Mouse (Mus musculus): ENCODE measurements around the gene Caap1. TPM values are rescaled to one million over a fixed set of nuclear protein-coding genes. Genes with fewer than 3 reads are reported as not detected.

Caap1 gene
- polyA plus RNA-seq, 1 experiment from 2014 or later, result 32.0 TPM

- Histone ChIP-seq H3K36me3 (ENCODE audit: control insufficient read depth, insufficient read depth, low read length) (no peaks in the 10 kb centered on the region; the same call in 1 of the 2 replicates), H3K9ac (ENCODE audit: low read length) (no peak overlapping the region), H3K4me1 (ENCODE audit: control insufficient read depth, insufficient read depth, low read length) (no peaks in the 10 kb centered on the region), H3K27ac (ENCODE audit: low read depth, low read length) (no peak overlapping the region), H3K9me3 (ENCODE audit: control insufficient read depth, low read length) (no peaks in the 10 kb centered on the region), H3K4me2 (no peak overlapping the region), H3K27me3 (ENCODE audit: control insufficient read depth, insufficient read depth, low read length) (no peaks in the 10 kb centered on the region), H3K4me3 (ENCODE audit: low read depth, low read length) (no peak overlapping the region)
- ATAC-seq (ENCODE audit: low FRiP score) (no peak), DNase-seq (ENCODE audit: low spot score, missing footprints) (no peak)
Observed at GRCm38 (mm10) chr4:94533205-94533604, 23.4 kb downstream of the Caap1 start.

- Histone ChIP-seq H3K9ac (ENCODE audit: low read length) (no peak overlapping the region), H3K36me3 (ENCODE audit: control insufficient read depth, insufficient read depth, low read length) (no peaks in the 10 kb centered on the region; the same call in 1 of the 2 replicates), H3K4me2 (no peak overlapping the region), H3K4me3 (ENCODE audit: low read depth, low read length) (no peak overlapping the region), H3K27ac (ENCODE audit: low read depth, low read length) (no peak overlapping the region), H3K9me3 (ENCODE audit: control insufficient read depth, low read length) (no peaks in the 10 kb centered on the region), H3K27me3 (ENCODE audit: control insufficient read depth, insufficient read depth, low read length) (no peaks in the 10 kb centered on the region), H3K4me1 (ENCODE audit: control insufficient read depth, insufficient read depth, low read length) (no peaks in the 10 kb centered on the region)
- no peak for ATAC-seq (ENCODE audit: low FRiP score)
- WGBS, result 91% methylated on average over 1 of the region's 1 CpGs
- no peak for DNase-seq (ENCODE audit: low spot score, missing footprints)
Observed at GRCm38 (mm10) chr4:94529448-94529847, 27.1 kb downstream of the Caap1 start.

GRCm38 (mm10) chr4:94523321-94523720 lies 33.3 kb downstream of the Caap1 start:
- peak; percentile 78 for DNase-seq (ENCODE audit: low spot score, missing footprints)
- H3K27me3 ChIP-seq (ENCODE audit: control insufficient read depth, insufficient read depth, low read length), result no peaks in the 10 kb centered on the region
- H3K9ac ChIP-seq (ENCODE audit: low read length), result no peak overlapping the region
- H3K4me3 ChIP-seq (ENCODE audit: low read depth, low read length), result no peak overlapping the region
- H3K36me3 ChIP-seq (ENCODE audit: control insufficient read depth, insufficient read depth, low read length), result no peaks in the 10 kb centered on the region
- H3K4me2 ChIP-seq, result no peak overlapping the region
- H3K9me3 ChIP-seq (ENCODE audit: control insufficient read depth, low read length), result no peaks in the 10 kb centered on the region
- no peaks in the 10 kb centered on the region for H3K4me1 ChIP-seq (ENCODE audit: control insufficient read depth, insufficient read depth, low read length)
- ATAC-seq (ENCODE audit: low FRiP score), result no peak
- no peak overlapping the region for H3K27ac ChIP-seq (ENCODE audit: low read depth, low read length)

GRCm38 (mm10) chr4:94517631-94518030 lies 39.0 kb downstream of the Caap1 start:
- WGBS, result 65% methylated on average over 4 of the region's 4 CpGs
- ATAC-seq (ENCODE audit: low FRiP score), result peak; percentile 64; the same call in 1 of the 2 replicates
- Histone ChIP-seq H3K36me3 (ENCODE audit: control insufficient read depth, insufficient read depth, low read length) (no peaks in the 10 kb centered on the region), H3K9me3 (ENCODE audit: control insufficient read depth, low read length) (no peaks in the 10 kb centered on the region), H3K4me1 (ENCODE audit: control insufficient read depth, insufficient read depth, low read length) (no peaks in the 10 kb centered on the region), H3K4me3 (ENCODE audit: low read depth, low read length) (no peak overlapping the region), H3K4me2 (no peak overlapping the region), H3K27ac (ENCODE audit: low read depth, low read length) (no peak overlapping the region), H3K27me3 (ENCODE audit: control insufficient read depth, insufficient read depth, low read length) (no peaks in the 10 kb centered on the region), H3K9ac (ENCODE audit: low read length) (no peak overlapping the region)
- DNase-seq (ENCODE audit: low spot score, missing footprints), result peak; percentile 91

- no peaks in the 10 kb centered on the region for H3K27me3 ChIP-seq (ENCODE audit: control insufficient read depth, insufficient read depth, low read length)
- no peaks in the 10 kb centered on the region for H3K9me3 ChIP-seq (ENCODE audit: control insufficient read depth, low read length)
- no peak overlapping the region for H3K9ac ChIP-seq (ENCODE audit: low read length)
- peaks cover 7% of the 10 kb centered on the region; the same call in 1 of the 2 replicates for H3K36me3 ChIP-seq (ENCODE audit: control insufficient read depth, insufficient read depth, low read length)
- no peak overlapping the region for H3K4me2 ChIP-seq
- no peak for ATAC-seq (ENCODE audit: low FRiP score)
- DNase-seq (ENCODE audit: low spot score, missing footprints), result no peak
- no peak overlapping the region for H3K4me3 ChIP-seq (ENCODE audit: low read depth, low read length)
- WGBS, result 71% methylated on average over 3 of the region's 3 CpGs
- no peak overlapping the region for H3K27ac ChIP-seq (ENCODE audit: low read depth, low read length)
- no peaks in the 10 kb centered on the region for H3K4me1 ChIP-seq (ENCODE audit: control insufficient read depth, insufficient read depth, low read length)
Observed at GRCm38 (mm10) chr4:94515366-94515765, 41.2 kb downstream of the Caap1 start.

GRCm38 (mm10) chr4:94476749-94477399 lies 79.7 kb downstream of the Caap1 start:
- Histone ChIP-seq H3K4me1 (ENCODE audit: control insufficient read depth, insufficient read depth, low read length) (no peaks in the 10 kb centered on the region), H3K36me3 (ENCODE audit: control insufficient read depth, insufficient read depth, low read length) (no peaks in the 10 kb centered on the region), H3K4me3 (ENCODE audit: low read depth, low read length) (no peak overlapping the region), H3K27me3 (ENCODE audit: control insufficient read depth, insufficient read depth, low read length) (no peaks in the 10 kb centered on the region), H3K27ac (ENCODE audit: low read depth, low read length) (no peak overlapping the region), H3K9me3 (ENCODE audit: control insufficient read depth, low read length) (no peaks in the 10 kb centered on the region), H3K4me2 (no peak overlapping the region), H3K9ac (ENCODE audit: low read length) (no peak overlapping the region)
- 81% methylated on average over 18 of the region's 18 CpGs for WGBS
- no peak for DNase-seq (ENCODE audit: low spot score, missing footprints)
- ATAC-seq (ENCODE audit: low FRiP score), result no peak

GRCm38 (mm10) chr4:94473286-94473685 lies 83.3 kb downstream of the Caap1 start:
- DNase-seq (ENCODE audit: low spot score, missing footprints) (no peak), ATAC-seq (ENCODE audit: low FRiP score) (no peak)
- Histone ChIP-seq H3K9me3 (ENCODE audit: control insufficient read depth, low read length) (no peaks in the 10 kb centered on the region), H3K27me3 (ENCODE audit: control insufficient read depth, insufficient read depth, low read length) (no peaks in the 10 kb centered on the region), H3K27ac (ENCODE audit: low read depth, low read length) (no peak overlapping the region), H3K9ac (ENCODE audit: low read length) (no peak overlapping the region), H3K36me3 (ENCODE audit: control insufficient read depth, insufficient read depth, low read length) (no peaks in the 10 kb centered on the region), H3K4me3 (ENCODE audit: low read depth, low read length) (no peak overlapping the region), H3K4me1 (ENCODE audit: control insufficient read depth, insufficient read depth, low read length) (no peaks in the 10 kb centered on the region), H3K4me2 (no peak overlapping the region)
- 93% methylated on average over 1 of the region's 1 CpGs for WGBS

- ATAC-seq (ENCODE audit: low FRiP score) (no peak), DNase-seq (ENCODE audit: low spot score, missing footprints) (no peak)
- 91% methylated on average over 2 of the region's 2 CpGs for WGBS
- H3K4me2 ChIP-seq, result no peak overlapping the region
- H3K9ac ChIP-seq (ENCODE audit: low read length), result no peak overlapping the region
- no peak overlapping the region for H3K27ac ChIP-seq (ENCODE audit: low read depth, low read length)
- H3K36me3 ChIP-seq (ENCODE audit: control insufficient read depth, insufficient read depth, low read length), result no peaks in the 10 kb centered on the region
- no peak overlapping the region for H3K4me3 ChIP-seq (ENCODE audit: low read depth, low read length)
- no peaks in the 10 kb centered on the region for H3K9me3 ChIP-seq (ENCODE audit: control insufficient read depth, low read length)
- no peaks in the 10 kb centered on the region for H3K4me1 ChIP-seq (ENCODE audit: control insufficient read depth, insufficient read depth, low read length)
- no peaks in the 10 kb centered on the region for H3K27me3 ChIP-seq (ENCODE audit: control insufficient read depth, insufficient read depth, low read length)
Observed at GRCm38 (mm10) chr4:94459424-94459823, 97.2 kb downstream of the Caap1 start.

GRCm38 (mm10) chr4:94454857-94455256 lies 101.7 kb downstream of the Caap1 start:
- Histone ChIP-seq H3K9me3 (ENCODE audit: control insufficient read depth, low read length) (no peaks in the 10 kb centered on the region), H3K36me3 (ENCODE audit: control insufficient read depth, insufficient read depth, low read length) (no peaks in the 10 kb centered on the region), H3K27ac (ENCODE audit: low read depth, low read length) (no peak overlapping the region), H3K4me3 (ENCODE audit: low read depth, low read length) (no peak overlapping the region), H3K27me3 (ENCODE audit: control insufficient read depth, insufficient read depth, low read length) (no peaks in the 10 kb centered on the region), H3K4me2 (no peak overlapping the region), H3K4me1 (ENCODE audit: control insufficient read depth, insufficient read depth, low read length) (no peaks in the 10 kb centered on the region), H3K9ac (ENCODE audit: low read length) (no peak overlapping the region)
- ATAC-seq (ENCODE audit: low FRiP score) (no peak), DNase-seq (ENCODE audit: low spot score, missing footprints) (no peak)
- 81% methylated on average over 1 of the region's 1 CpGs for WGBS

Data from midbrain, embryonic 11.5 days (tissue).